Mouse (Mus musculus) bone marrow, adult 2 months (tissue): ENCODE results near the gene Aldh3a2.

Source experiments
- CTCF ChIP-seq: fragments of 200-500 bp; IDR thresholded peaks from 2 replicates; pipeline ENCODE4 v1.5.1; 2011; ENCODE audit warnings: low read length, control low read depth; ENCODE audit not compliant: control insufficient read depth, insufficient read depth
- POLR2A ChIP-seq: fragments of 200-500 bp; IDR thresholded peaks from 2 replicates; pipeline ENCODE4 v1.6.1; 2011; ENCODE audit warnings: low read depth, mild to moderate bottlenecking, control low read depth, low read length, borderline replicate concordance; ENCODE audit not compliant: control insufficient read depth

DNA sequence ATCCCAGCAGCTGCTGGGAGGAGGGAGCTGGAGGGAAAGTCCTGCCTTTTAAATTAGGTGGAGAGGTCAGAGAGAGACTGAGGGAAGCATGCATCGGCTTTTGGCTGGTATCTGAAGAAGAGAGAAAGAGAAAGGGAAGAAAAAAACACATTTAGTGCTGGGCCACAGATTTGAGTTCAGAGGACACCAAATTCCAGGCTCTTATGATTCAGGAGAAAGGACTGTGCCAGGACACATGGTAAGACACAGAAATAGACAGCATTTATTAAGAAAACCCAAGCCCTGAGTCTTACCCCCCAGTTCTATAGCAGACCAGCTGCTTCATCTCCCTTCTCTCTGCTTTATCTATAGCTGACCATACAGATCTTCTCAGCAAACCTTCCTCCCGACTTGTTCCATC is 10.7 kb upstream of the Aldh3a2 start:
- TF ChIP-seq POLR2A (no peak), CTCF (no peak)
